Mouse (Mus musculus): ENCODE measurements at regions not wholly inside any gene's neighbourhood (a gene's known extent, or its start where the extent isn't known, plus 50 kb on each side); places are given as distances from the start of the nearest gene placed in this dataset.
"Not testable (repeated sequence)": the region's sequence is repeated elsewhere in the genome, so short reads cannot be mapped to it uniquely, and the experiment has no call there.

- H3K9ac ChIP-seq, result no peak overlapping the region
- H3K9me3 ChIP-seq (replicated peaks), result no peaks in the 10 kb centered on the region
- no peaks in the 10 kb centered on the region for H3K27me3 ChIP-seq
- H3K36me3 ChIP-seq, result no peaks in the 10 kb centered on the region
- H3K27ac ChIP-seq, result no peak overlapping the region
- ATAC-seq (ENCODE audit: low FRiP score), result no peak
- no peak overlapping the region for H3K4me2 ChIP-seq (replicated peaks)
- WGBS, result 48% methylated on average over 3 of the region's 3 CpGs
- no peak overlapping the region for H3K4me3 ChIP-seq
- H3K4me1 ChIP-seq, result no peaks in the 10 kb centered on the region
These were observed 433.9 kb downstream of the Tcerg1l start for GRCm38 (mm10) chr7:137963470-137964095.

- 96% methylated on average over 5 of the region's 5 CpGs for WGBS
- ATAC-seq (ENCODE audit: low FRiP score), result no peak
- H3K4me3 ChIP-seq, result no peak overlapping the region
- no peaks in the 10 kb centered on the region for H3K9me3 ChIP-seq (replicated peaks)
- H3K27me3 ChIP-seq, result no peaks in the 10 kb centered on the region
- no peaks in the 10 kb centered on the region for H3K4me1 ChIP-seq
- H3K36me3 ChIP-seq, result no peaks in the 10 kb centered on the region
- no peak overlapping the region for H3K27ac ChIP-seq
- H3K4me2 ChIP-seq (replicated peaks), result no peak overlapping the region
- no peak overlapping the region for H3K9ac ChIP-seq
These were observed 422.8 kb downstream of the Tcerg1l start for GRCm38 (mm10) chr7:137974705-137975104.

- no peak for ATAC-seq (ENCODE audit: low FRiP score)
- H3K27ac ChIP-seq, result no peak overlapping the region
- no peaks in the 10 kb centered on the region for H3K36me3 ChIP-seq
- 79% methylated on average over 1 of the region's 1 CpGs for WGBS
- no peaks in the 10 kb centered on the region for H3K9me3 ChIP-seq (replicated peaks)
- H3K9ac ChIP-seq, result no peak overlapping the region
- no peaks in the 10 kb centered on the region for H3K4me1 ChIP-seq
- H3K4me3 ChIP-seq, result no peak overlapping the region
- H3K27me3 ChIP-seq, result no peaks in the 10 kb centered on the region
- no peak overlapping the region for H3K4me2 ChIP-seq (replicated peaks)
These were observed 420.0 kb downstream of the Tcerg1l start for GRCm38 (mm10) chr7:137977527-137977926.

GRCm38 (mm10) chr7:137979361-137979760 is 418.2 kb downstream of the Tcerg1l start:
- Histone ChIP-seq H3K27me3 (no peaks in the 10 kb centered on the region), H3K4me3 (no peak overlapping the region), H3K4me2 (replicated peaks) (no peak overlapping the region), H3K4me1 (no peaks in the 10 kb centered on the region), H3K9me3 (replicated peaks) (no peaks in the 10 kb centered on the region), H3K9ac (no peak overlapping the region), H3K27ac (no peak overlapping the region), H3K36me3 (no peaks in the 10 kb centered on the region)
- no peak for ATAC-seq (ENCODE audit: low FRiP score)
- 89% methylated on average over 4 of the region's 4 CpGs for WGBS

GRCm38 (mm10) chr7:138005806-138006205 is 391.7 kb downstream of the Tcerg1l start:
- no peak for ATAC-seq (ENCODE audit: low FRiP score)
- Histone ChIP-seq H3K4me1 (peaks cover 13% of the 10 kb centered on the region), H3K9ac (no peak overlapping the region), H3K4me3 (no peak overlapping the region), H3K27ac (no peak overlapping the region), H3K36me3 (no peaks in the 10 kb centered on the region), H3K27me3 (no peaks in the 10 kb centered on the region), H3K4me2 (replicated peaks) (no peak overlapping the region), H3K9me3 (replicated peaks) (no peaks in the 10 kb centered on the region)
- 17% methylated on average over 3 of the region's 3 CpGs for WGBS

- H3K4me3 ChIP-seq, result no peak overlapping the region
- no peak for ATAC-seq (ENCODE audit: low FRiP score)
- H3K36me3 ChIP-seq, result no peaks in the 10 kb centered on the region
- H3K4me1 ChIP-seq, result peaks cover 16% of the 10 kb centered on the region
- H3K9ac ChIP-seq, result no peak overlapping the region
- no peaks in the 10 kb centered on the region for H3K9me3 ChIP-seq (replicated peaks)
- H3K27me3 ChIP-seq, result no peaks in the 10 kb centered on the region
- H3K4me2 ChIP-seq (replicated peaks), result no peak overlapping the region
- 42% methylated on average over 3 of the region's 3 CpGs for WGBS
- no peak overlapping the region for H3K27ac ChIP-seq
These were observed 390.6 kb downstream of the Tcerg1l start for GRCm38 (mm10) chr7:138006971-138007370.

- Histone ChIP-seq H3K27me3 (no peaks in the 10 kb centered on the region), H3K4me1 (peaks cover 16% of the 10 kb centered on the region), H3K4me2 (replicated peaks) (no peak overlapping the region), H3K4me3 (no peak overlapping the region), H3K9me3 (replicated peaks) (no peaks in the 10 kb centered on the region), H3K36me3 (no peaks in the 10 kb centered on the region), H3K9ac (no peak overlapping the region), H3K27ac (no peak overlapping the region)
- no peak for ATAC-seq (ENCODE audit: low FRiP score)
- WGBS, result 26% methylated on average over 3 of the region's 3 CpGs
These were observed 388.9 kb downstream of the Tcerg1l start for GRCm38 (mm10) chr7:138008601-138009000.

- not testable (repeated sequence) for H3K9ac ChIP-seq; H3K27ac ChIP-seq; H3K4me1 ChIP-seq; H3K36me3 ChIP-seq; H3K9me3 ChIP-seq (replicated peaks); H3K27me3 ChIP-seq; H3K4me3 ChIP-seq; ATAC-seq (ENCODE audit: low FRiP score); H3K4me2 ChIP-seq (replicated peaks)
- WGBS, result 100% methylated on average over 1 of the region's 1 CpGs
These were observed 373.5 kb downstream of the Tcerg1l start for GRCm38 (mm10) chr7:138024021-138024420.

- ATAC-seq (ENCODE audit: low FRiP score), result no peak
- Histone ChIP-seq H3K27me3 (no peaks in the 10 kb centered on the region), H3K4me1 (no peaks in the 10 kb centered on the region), H3K4me2 (replicated peaks) (no peak overlapping the region), H3K9me3 (replicated peaks) (no peaks in the 10 kb centered on the region), H3K9ac (no peak overlapping the region), H3K27ac (no peak overlapping the region), H3K4me3 (no peak overlapping the region), H3K36me3 (no peaks in the 10 kb centered on the region)
- 47% methylated on average over 2 of the region's 2 CpGs for WGBS
These were observed 345.8 kb downstream of the Tcerg1l start for GRCm38 (mm10) chr7:138051696-138052095.

- Histone ChIP-seq H3K27ac (no peak overlapping the region), H3K36me3 (no peaks in the 10 kb centered on the region), H3K4me1 (no peaks in the 10 kb centered on the region), H3K4me3 (no peak overlapping the region), H3K27me3 (no peaks in the 10 kb centered on the region), H3K9me3 (replicated peaks) (no peaks in the 10 kb centered on the region), H3K4me2 (replicated peaks) (no peak overlapping the region), H3K9ac (no peak overlapping the region)
- no peak for ATAC-seq (ENCODE audit: low FRiP score)
- WGBS, result 86% methylated on average over 8 of the region's 8 CpGs
These were observed 342.8 kb downstream of the Tcerg1l start for GRCm38 (mm10) chr7:138054756-138055155.

- H3K27ac ChIP-seq, result no peak overlapping the region
- no peak for ATAC-seq (ENCODE audit: low FRiP score)
- H3K36me3 ChIP-seq, result no peaks in the 10 kb centered on the region
- no peaks in the 10 kb centered on the region for H3K27me3 ChIP-seq
- H3K4me2 ChIP-seq (replicated peaks), result no peak overlapping the region
- H3K9me3 ChIP-seq (replicated peaks), result no peaks in the 10 kb centered on the region
- H3K4me1 ChIP-seq, result peaks cover 7% of the 10 kb centered on the region
- no peak overlapping the region for H3K4me3 ChIP-seq
- no peak overlapping the region for H3K9ac ChIP-seq
- 16% methylated on average over 7 of the region's 7 CpGs for WGBS
These were observed 336.4 kb downstream of the Tcerg1l start for GRCm38 (mm10) chr7:138061116-138061515.

GRCm38 (mm10) chr7:138066921-138067320 is 330.6 kb downstream of the Tcerg1l start:
- no peak overlapping the region for H3K9ac ChIP-seq
- H3K27me3 ChIP-seq, result no peaks in the 10 kb centered on the region
- ATAC-seq (ENCODE audit: low FRiP score), result no peak
- H3K4me1 ChIP-seq, result no peaks in the 10 kb centered on the region
- H3K4me3 ChIP-seq, result no peak overlapping the region
- H3K27ac ChIP-seq, result no peak overlapping the region
- no peaks in the 10 kb centered on the region for H3K9me3 ChIP-seq (replicated peaks)
- no peak overlapping the region for H3K4me2 ChIP-seq (replicated peaks)
- no peaks in the 10 kb centered on the region for H3K36me3 ChIP-seq
- 75% methylated on average over 4 of the region's 4 CpGs for WGBS

GRCm38 (mm10) chr7:138075231-138075630 is 322.3 kb downstream of the Tcerg1l start:
- Histone ChIP-seq H3K27ac (no peak overlapping the region), H3K27me3 (no peaks in the 10 kb centered on the region), H3K4me1 (no peaks in the 10 kb centered on the region), H3K4me3 (no peak overlapping the region), H3K9me3 (replicated peaks) (no peaks in the 10 kb centered on the region), H3K36me3 (no peaks in the 10 kb centered on the region), H3K9ac (no peak overlapping the region), H3K4me2 (replicated peaks) (no peak overlapping the region)
- no peak for ATAC-seq (ENCODE audit: low FRiP score)
- WGBS, result 66% methylated on average over 3 of the region's 3 CpGs
